Mouse (Mus musculus): ENCODE results near the gene Unc93b1.

GRCm38 (mm10) chr19:3926279-3926678, 8.7 kb upstream of the Unc93b1 start:
- no peak for TF ChIP-seq POLR2A (IDR thresholded peaks at IDR 0.05; ENCODE audit: borderline replicate concordance, insufficient read depth, low read length)
- peak; percentile 7; the same call in 1 of the 2 replicates for TF ChIP-seq CTCF (IDR thresholded peaks at IDR 0.05; ENCODE audit: borderline replicate concordance, insufficient read depth, low read depth, low read length)
